Mouse (Mus musculus) G1E (cell line): ENCODE data around the gene Canx.

Experiments used
- CTCF ChIP-seq: IDR thresholded peaks from 2 replicates; pipeline ENCODE4 v1.5.1; 2012; ENCODE audit warnings: low read depth, low read length, inconsistent platforms, mixed read lengths
- GATA1 ChIP-seq: IDR thresholded peaks from 2 replicates; pipeline ENCODE4 v1.6.1; 2012; ENCODE audit warnings: borderline replicate concordance, low read length, inconsistent platforms, mixed read lengths

- TF ChIP-seq CTCF (no peak), GATA1 (no peak)
These were observed 50.4 kb downstream of the Canx start for GRCm38 (mm10) chr11:50275077-50275476.
